Mouse (Mus musculus) hindbrain, embryonic 11.5 days (tissue): ENCODE measurements around the gene Acyp2. TPM values are rescaled to one million over a fixed set of nuclear protein-coding genes. Genes with fewer than 3 reads are reported as not detected.

Experiments
- ATAC-seq: fragments of 200-750 bp; cut with Nextera tagmentation; 2 replicates; pipeline ENCODE4 v1.8.0; 2017; ENCODE audit warnings: mild to moderate bottlenecking, moderate TSS enrichment, moderate library complexity; ENCODE audit not compliant: low FRiP score
- DNase-seq: peaks from one replicate; pipeline ENCODE4 v3.0.0-alpha.2; 2015; ENCODE audit warnings: low spot score
- H3K27ac ChIP-seq: fragments of 300-500 bp; sonication (generic); 2 replicates; pipeline ENCODE4 v1.5.1; 2014; ENCODE audit warnings: mild to moderate bottlenecking, low read depth, low read length
- H3K27me3 ChIP-seq: fragments of 300-500 bp; sonication (generic); 2 replicates; pipeline ENCODE4 v1.6.1; 2014; ENCODE audit warnings: mild to moderate bottlenecking, low read length, moderate library complexity, mixed read lengths; ENCODE audit not compliant: control insufficient read depth, insufficient read depth
- H3K36me3 ChIP-seq: fragments of 300-500 bp; sonication (generic); 2 replicates; pipeline ENCODE4 v1.6.1; 2014; ENCODE audit warnings: mild to moderate bottlenecking, low read length, moderate library complexity, mixed read lengths; ENCODE audit not compliant: control insufficient read depth, insufficient read depth
- H3K4me1 ChIP-seq: fragments of 300-500 bp; sonication (generic); replicated peaks from 2 replicates; pipeline ENCODE4 v1.6.1; 2014; ENCODE audit warnings: low read length, mixed read lengths; ENCODE audit not compliant: control insufficient read depth, insufficient read depth
- H3K4me2 ChIP-seq: fragments of 300-500 bp; sonication (generic); replicated peaks from 2 replicates; pipeline ENCODE4 v1.6.1; 2014; ENCODE audit warnings: mild to moderate bottlenecking, low read depth, low read length
- H3K4me3 ChIP-seq: fragments of 300-500 bp; sonication (generic); 2 replicates; pipeline ENCODE4 v1.5.1; 2014; ENCODE audit warnings: low read depth, low read length
- H3K9ac ChIP-seq: fragments of 300-500 bp; sonication (generic); 2 replicates; pipeline ENCODE4 v1.6.1; 2014; ENCODE audit warnings: low read depth, low read length
- H3K9me3 ChIP-seq: fragments of 300-500 bp; sonication (generic); 2 replicates; pipeline ENCODE4 v1.6.1; 2016; ENCODE audit warnings: low read length; ENCODE audit not compliant: control insufficient read depth
- whole genome bisulfite sequencing: fragments of 180-500 bp; shearing (Covaris S2); extraction: QIAGEN DNeasy Blood & Tissue Kit; methylation state at CpG from one replicate; pipeline ENCODE4 v1.1.7; 2014; 5-methylcytosine and 5-hydroxymethylcytosine counted together
- polyA plus RNA-seq: library from polyadenylated mRNA; unstranded; fragments of >200 nt; fragmentation: Nextera tagmentation; extraction: Ambion mirVana; gene quantifications from 2 replicates; pipeline ENCODE4 v1.2.1, GENCODE M21; 2014

Gene Acyp2
- polyA plus RNA-seq = 12.4 and 14.6 TPM in 2 replicates

DNA sequence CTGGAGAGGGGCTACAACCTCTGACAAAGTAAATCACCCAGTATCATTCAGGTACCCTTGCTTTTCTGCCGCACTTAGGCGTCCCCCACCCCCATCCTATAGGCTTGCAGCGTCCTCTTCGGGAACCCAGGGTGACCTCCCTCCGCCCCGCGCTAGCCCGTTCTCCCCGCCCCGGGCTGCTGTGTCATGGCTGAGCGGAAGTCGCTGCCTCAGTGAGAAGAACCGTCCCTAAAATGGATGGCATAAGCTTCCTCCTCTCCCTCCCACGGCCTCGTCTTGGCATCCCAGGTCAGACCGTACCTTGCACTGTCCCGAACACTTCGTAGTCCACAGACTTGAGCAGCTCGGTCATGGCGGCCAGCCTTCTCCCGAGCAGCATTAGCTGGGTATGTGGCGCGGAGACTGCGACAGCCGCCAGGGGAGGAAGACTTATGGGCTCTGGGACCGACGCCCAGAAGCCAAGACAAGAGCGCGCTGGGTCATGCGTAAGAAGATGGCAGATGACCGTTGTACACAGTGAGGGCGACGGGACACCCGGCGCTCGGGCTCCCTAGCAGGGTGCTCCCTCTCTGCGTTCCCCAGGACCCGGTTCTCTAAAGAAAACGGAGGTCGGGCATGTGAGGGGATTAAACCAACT is at the start of gene Acyp2:
Gene Acyp2 (minus strand): TSS at position 587 of the 637 bp plus-strand sequence.
- H3K4me1 ChIP-seq = no peaks in the 10 kb centered on the region
- peak within 1 kb of the TSS; percentile 86 for H3K9ac ChIP-seq
- peak; percentile 89 for DNase-seq
- H3K27me3 ChIP-seq = no peaks in the 10 kb centered on the region
- under 1% methylated on average over 40 of the region's 40 CpGs for WGBS
- no peaks in the 10 kb centered on the region for H3K9me3 ChIP-seq
- peak within 1 kb of the TSS; percentile 78 for H3K4me2 ChIP-seq
- peak within 1 kb of the TSS; percentile 61 for H3K4me3 ChIP-seq
- peak; percentile 98 for ATAC-seq
- H3K36me3 ChIP-seq = no peaks in the 10 kb centered on the region
- peak within 1 kb of the TSS; percentile 82 for H3K27ac ChIP-seq

DNA sequence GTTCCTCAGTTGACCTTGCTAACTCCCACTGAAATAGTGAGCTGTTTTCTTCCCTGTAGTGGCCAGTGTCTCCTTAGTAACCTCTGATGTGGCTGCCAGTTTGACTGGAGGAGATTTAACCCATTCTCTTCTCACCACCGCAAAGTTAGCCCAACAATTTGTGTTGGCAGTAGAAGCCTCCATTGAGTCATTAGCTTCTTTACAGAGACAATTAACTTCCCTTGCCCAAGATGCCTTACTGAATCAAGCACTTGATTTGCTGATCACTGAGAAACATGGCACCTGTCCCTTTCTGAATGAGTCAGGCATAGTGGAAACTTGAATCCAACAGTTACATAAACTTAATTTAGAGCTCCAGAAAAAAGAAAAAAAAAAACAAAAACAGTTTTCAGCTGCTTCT is 40.0 kb upstream of the Acyp2 start:
- Histone ChIP-seq H3K36me3 (no peaks in the 10 kb centered on the region), H3K9ac (no peak overlapping the region), H3K9me3 (no peaks in the 10 kb centered on the region), H3K27me3 (no peaks in the 10 kb centered on the region), H3K4me1 (no peaks in the 10 kb centered on the region), H3K27ac (no peak overlapping the region), H3K4me3 (no peak overlapping the region), H3K4me2 (no peak overlapping the region)
- 86% methylated on average over 1 of the region's 1 CpGs for WGBS
- ATAC-seq (no peak), DNase-seq (no peak)

DNA sequence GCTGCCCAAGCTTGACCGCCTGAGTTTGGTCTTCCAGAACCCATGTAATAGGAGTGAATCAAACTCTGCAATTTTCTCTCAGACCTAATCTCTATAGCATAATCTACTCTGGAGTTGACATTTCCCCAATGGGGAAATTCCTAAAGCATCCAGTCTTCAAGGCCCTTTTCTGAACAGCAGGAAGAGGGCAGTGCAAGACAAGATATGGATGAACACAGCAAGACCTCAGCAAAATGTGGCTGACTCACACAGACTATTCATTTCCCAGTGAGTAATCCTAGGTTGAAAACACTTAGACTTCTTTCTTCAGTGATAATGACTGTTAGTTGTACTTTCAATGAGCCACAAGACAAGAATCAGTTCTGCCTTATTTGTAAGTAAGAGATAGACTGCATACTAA is 26.7 kb upstream of the Acyp2 start:
- no peaks in the 10 kb centered on the region for H3K4me1 ChIP-seq
- H3K4me2 ChIP-seq = no peak overlapping the region
- DNase-seq (peak; percentile 4), ATAC-seq (no peak)
- no peaks in the 10 kb centered on the region for H3K36me3 ChIP-seq
- no peak overlapping the region for H3K27ac ChIP-seq
- no peaks in the 10 kb centered on the region for H3K9me3 ChIP-seq
- no peak overlapping the region for H3K9ac ChIP-seq
- 81% methylated on average over 1 of the region's 1 CpGs for WGBS
- no peaks in the 10 kb centered on the region for H3K27me3 ChIP-seq
- no peak overlapping the region for H3K4me3 ChIP-seq

DNA sequence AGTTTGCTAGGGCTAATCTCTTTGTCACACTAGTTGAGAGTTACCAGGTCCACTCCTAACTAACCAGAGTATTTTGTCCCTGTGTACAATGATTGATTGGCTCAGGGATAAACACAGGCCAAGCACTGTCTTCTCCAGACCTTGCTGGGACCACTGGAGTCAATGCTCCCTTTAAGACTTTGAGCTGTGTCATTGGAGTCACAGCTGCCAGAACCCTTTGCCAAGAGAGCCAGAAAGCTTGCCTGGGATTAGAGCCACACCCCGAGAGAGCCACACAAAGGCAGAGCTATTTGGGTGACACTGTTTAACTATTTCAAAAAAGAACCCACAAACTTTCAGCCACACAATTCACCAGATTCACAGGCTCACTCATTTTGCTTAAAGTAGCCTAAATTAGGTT is 23.3 kb upstream of the Acyp2 start:
- Histone ChIP-seq H3K9me3 (no peaks in the 10 kb centered on the region), H3K27me3 (no peaks in the 10 kb centered on the region), H3K36me3 (no peaks in the 10 kb centered on the region), H3K27ac (no peak overlapping the region), H3K4me2 (no peak overlapping the region), H3K4me1 (no peaks in the 10 kb centered on the region), H3K4me3 (no peak overlapping the region), H3K9ac (no peak overlapping the region)
- DNase-seq = no peak
- 63% methylated on average over 1 of the region's 1 CpGs for WGBS
- no peak for ATAC-seq

DNA sequence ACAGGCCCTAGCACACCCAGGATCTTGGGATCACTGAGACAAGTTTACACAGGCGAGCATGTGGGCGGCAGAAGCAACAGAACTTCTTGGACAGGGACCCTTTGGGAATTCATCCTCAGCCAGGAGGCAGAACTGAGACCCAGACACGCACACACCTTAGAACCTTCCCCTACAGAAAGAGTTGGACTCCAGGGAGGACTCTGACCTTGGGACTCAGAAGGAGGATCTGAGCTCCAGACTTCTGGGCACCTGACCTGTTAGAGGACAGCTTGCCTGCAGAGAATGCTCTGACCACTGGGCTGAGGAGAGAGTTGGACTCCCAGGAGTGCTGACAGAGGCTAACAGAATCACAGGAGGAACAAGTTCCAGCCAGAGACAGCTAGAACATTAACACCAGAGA is 13.6 kb upstream of the Acyp2 start:
- no peaks in the 10 kb centered on the region for H3K36me3 ChIP-seq
- H3K9me3 ChIP-seq = no peaks in the 10 kb centered on the region
- H3K4me3 ChIP-seq = no peak overlapping the region
- 90% methylated on average over 3 of the region's 3 CpGs for WGBS
- H3K4me1 ChIP-seq = no peaks in the 10 kb centered on the region
- H3K9ac ChIP-seq = no peak overlapping the region
- no peak overlapping the region for H3K4me2 ChIP-seq
- no peak overlapping the region for H3K27ac ChIP-seq
- DNase-seq = no peak
- no peaks in the 10 kb centered on the region for H3K27me3 ChIP-seq
- no peak for ATAC-seq

DNA sequence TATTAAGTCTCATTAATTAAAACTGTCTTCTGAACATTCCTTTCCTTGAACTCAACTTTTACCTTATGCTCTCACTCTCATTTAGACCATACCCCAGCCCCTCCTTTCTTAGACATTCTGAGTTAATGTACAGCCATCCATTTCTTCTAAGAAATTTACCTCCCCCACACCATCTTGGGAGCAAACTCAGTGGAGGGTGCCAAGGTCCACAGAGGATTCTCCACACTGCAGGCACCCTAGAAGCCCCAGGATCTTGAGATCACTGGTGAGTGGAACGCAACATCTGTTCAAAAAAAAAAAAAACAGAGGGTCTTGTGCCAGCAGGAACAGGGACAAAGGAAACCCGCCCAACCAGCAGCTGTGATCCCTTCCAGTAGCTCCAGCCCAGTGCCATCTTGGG is 13.2 kb upstream of the Acyp2 start:
- WGBS = 83% methylated on average over 2 of the region's 2 CpGs
- H3K4me3 ChIP-seq = no peak overlapping the region
- H3K27ac ChIP-seq = no peak overlapping the region
- no peak for ATAC-seq
- DNase-seq = no peak
- H3K4me1 ChIP-seq = no peaks in the 10 kb centered on the region
- H3K36me3 ChIP-seq = no peaks in the 10 kb centered on the region
- H3K9me3 ChIP-seq = no peaks in the 10 kb centered on the region
- no peak overlapping the region for H3K4me2 ChIP-seq
- H3K9ac ChIP-seq = no peak overlapping the region
- H3K27me3 ChIP-seq = no peaks in the 10 kb centered on the region

DNA sequence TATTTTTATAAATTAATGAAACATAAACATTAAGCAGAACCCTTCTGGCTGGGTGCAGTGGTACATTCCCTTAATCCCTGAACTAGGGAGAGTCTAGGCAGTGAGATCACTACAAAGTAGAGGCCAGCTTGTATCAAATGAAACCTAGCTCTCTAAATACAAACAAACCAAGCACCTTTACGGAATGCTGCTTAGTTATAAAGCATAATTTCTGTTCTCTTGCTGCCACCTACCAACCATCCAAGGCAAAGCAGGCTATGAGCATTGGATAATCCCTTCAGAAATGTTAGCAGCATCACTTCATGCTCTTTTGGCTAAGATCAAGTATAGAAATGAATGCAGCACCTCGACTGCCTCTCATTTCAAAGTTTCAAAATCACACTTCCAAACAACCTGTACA is 7.7 kb upstream of the Acyp2 start:
- no peak overlapping the region for H3K9ac ChIP-seq
- ATAC-seq = peak; percentile 45; the same call in 1 of the 2 replicates
- no peaks in the 10 kb centered on the region for H3K4me1 ChIP-seq
- H3K4me3 ChIP-seq = no peak overlapping the region
- H3K27me3 ChIP-seq = no peaks in the 10 kb centered on the region
- no peaks in the 10 kb centered on the region for H3K36me3 ChIP-seq
- no peak overlapping the region for H3K4me2 ChIP-seq
- H3K27ac ChIP-seq = no peak overlapping the region
- DNase-seq = peak; percentile 36
- no peaks in the 10 kb centered on the region for H3K9me3 ChIP-seq
- WGBS = 42% methylated on average over 2 of the region's 2 CpGs

DNA sequence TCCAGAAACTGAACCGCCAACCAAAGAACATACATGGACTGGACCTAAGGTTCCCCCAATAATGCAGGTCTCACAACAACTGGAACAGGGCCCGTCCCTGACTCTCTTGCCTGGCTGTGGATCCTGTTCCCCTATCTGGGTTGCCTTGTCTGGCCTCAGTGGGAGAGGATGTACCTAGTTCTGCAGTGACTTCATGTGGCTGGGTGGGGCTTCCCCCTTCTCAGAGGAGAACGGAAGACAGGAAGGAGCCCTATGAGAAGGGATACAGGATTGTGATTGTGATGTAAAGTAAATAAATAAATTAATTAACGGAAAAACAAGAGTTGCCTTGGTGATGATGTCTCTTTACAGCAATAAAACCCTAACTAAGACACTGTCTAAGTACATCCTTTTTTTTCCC is 6.7 kb upstream of the Acyp2 start:
- H3K27me3 ChIP-seq = no peaks in the 10 kb centered on the region
- 88% methylated on average over 4 of the region's 4 CpGs for WGBS
- no peak for ATAC-seq

DNA sequence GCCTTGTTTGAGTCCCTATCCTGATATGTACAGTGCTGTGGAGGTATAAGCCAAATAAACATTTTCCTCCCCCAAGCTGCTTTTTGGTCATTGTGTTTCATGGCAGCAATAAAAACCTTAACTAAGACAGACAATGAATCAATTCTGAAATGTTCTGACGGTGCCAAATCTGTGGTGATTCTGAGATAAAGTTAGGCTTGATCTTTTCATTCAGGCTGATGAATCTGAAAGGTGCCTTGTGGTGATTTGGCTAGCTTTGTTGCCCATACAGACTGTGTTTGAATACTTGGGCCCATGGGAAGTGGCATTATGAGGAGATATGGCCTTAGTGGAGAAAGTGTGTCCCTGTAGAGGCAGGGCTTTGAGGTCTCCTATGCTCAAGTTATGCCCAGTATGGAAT is 1.0 kb upstream of the Acyp2 start:
- Histone ChIP-seq H3K4me2 (no peak overlapping the region), H3K9me3 (no peaks in the 10 kb centered on the region), H3K36me3 (no peaks in the 10 kb centered on the region), H3K27ac (no peak overlapping the region), H3K9ac (no peak overlapping the region), H3K27me3 (no peaks in the 10 kb centered on the region), H3K4me1 (no peaks in the 10 kb centered on the region), H3K4me3 (no peak overlapping the region)
- ATAC-seq (no peak), DNase-seq (no peak)
- WGBS = 85% methylated on average over 1 of the region's 1 CpGs

More for the DNA sequence above, 6.7 kb upstream of the Acyp2 start:
- no peaks in the 10 kb centered on the region for H3K4me1 ChIP-seq
- no peaks in the 10 kb centered on the region for H3K9me3 ChIP-seq
- no peak overlapping the region for H3K4me3 ChIP-seq
- H3K27ac ChIP-seq = no peak overlapping the region
- H3K4me2 ChIP-seq = no peak overlapping the region
- H3K36me3 ChIP-seq = no peaks in the 10 kb centered on the region
- H3K9ac ChIP-seq = no peak overlapping the region
- DNase-seq = no peak
